Mouse (Mus musculus) right cerebral cortex, adult 2 months (tissue): ENCODE data around the gene Pak2.

ENCODE experiments used
- DNase-seq, 2 experiments: peaks; one replicate each; pipeline ENCODE4 v3.0.0; 2021 to 2022; ENCODE audit warnings: low spot score in 2 of 2

The Pak2 gene

DNA sequence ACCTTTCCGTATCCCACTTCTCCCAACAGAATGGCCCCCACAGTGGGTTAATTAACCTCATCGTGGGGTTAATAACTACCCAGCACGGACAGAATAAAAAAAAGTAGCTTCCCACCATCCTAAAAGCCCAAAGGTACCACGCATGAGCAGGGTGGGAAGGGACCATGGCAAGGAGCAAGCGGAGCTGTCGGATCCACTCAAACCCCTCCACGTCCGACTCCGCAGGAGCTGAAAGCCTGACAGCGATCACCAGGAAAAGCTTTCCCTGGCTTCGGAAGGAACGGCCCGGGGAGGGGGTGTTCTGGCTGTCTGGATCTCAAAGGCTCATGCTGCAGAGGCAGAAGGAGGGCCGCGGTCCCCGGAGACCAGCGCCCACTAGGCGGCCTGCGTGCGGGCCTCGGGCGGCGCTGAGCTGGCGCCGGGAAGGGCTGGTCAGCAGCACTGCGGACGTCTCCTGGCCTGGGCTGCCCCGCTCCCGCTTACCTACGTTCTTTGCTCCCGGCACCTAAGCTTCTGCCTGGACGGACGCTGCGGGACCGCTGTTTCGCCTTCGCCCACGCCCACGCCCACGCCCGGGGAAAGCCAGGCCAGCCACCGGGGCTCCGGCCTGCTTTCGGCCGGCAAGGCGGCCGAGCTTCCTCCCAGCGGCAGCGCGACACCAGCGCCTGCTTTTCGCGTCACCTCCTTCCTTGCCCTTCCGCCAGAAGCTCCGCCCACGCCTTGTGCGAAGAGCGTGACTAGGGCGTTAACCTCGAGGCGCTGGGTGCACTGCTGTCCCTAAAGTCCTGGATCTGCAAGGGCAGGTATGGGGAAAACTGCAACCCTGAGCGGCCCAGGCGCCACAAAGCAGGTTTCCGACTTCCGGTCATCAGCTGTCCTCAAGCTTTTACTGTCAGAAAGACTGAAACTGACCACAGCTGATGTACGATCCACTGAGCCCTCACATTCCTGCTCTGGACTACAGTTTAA, 76.3 kb downstream of the Pak2 start, which contains the start of gene Senp5:
TSS of gene Senp5 (minus strand) at position 779 of the 969 bp plus-strand sequence.
- DNase-seq, result peak; percentile 91

DNA sequence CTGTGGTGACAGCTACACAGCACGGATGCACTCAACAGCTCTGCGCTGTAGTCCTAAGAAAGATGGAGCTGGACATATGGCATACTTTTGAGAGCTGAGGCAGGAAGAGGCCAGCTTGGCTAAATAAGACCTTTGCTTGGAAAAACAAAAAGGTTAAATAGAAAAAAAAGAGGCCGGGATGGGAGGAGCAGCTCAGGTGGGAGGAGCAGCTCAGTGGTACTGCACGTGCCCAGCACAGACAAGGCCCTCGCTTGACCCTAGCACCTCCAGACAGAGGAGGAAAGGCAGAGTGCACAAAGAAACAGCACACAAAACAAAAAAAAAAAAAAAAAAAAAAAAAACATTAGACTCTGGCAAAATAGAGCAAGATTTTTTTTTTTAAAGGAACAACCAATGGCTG, 82.8 kb downstream of the Pak2 start:
- no peak for DNase-seq

DNA sequence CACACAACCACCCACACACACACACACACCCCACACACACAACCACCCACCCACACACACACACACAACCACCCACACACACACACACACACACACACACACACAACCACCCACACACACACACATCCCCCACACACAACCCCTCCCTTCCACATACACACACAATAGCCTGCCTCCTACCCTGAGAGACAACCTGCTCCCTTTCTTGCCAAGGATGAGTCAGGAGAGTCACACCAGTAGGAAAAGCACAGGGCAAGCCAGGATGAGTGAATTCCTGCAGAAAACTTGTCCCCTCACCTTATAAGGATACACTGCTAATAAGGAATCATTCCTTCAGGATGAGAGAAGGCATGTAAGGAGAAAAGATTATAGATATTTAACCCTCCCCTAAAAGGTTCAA, 85.2 kb downstream of the Pak2 start:
- DNase-seq, result no peak

DNA sequence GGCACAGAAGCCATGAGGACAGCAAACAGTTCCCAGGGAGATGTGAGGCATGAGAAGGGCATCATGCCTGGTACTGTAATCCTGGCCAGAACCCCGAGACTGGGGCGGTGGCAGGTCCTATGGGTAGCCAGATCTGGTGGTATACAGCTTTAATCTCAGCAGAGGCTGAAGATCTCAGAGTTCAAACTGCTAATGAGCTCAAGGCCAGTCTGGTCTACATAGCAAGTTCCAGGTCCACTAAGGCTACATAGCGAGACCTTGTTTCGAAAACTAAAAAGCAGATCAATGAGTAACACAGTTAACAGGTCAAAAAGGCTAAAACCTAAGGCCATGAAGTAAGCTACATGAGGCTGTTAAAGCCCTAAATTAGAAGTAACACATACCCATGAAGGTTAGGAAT, 85.9 kb downstream of the Pak2 start:
- no peak for DNase-seq

DNA sequence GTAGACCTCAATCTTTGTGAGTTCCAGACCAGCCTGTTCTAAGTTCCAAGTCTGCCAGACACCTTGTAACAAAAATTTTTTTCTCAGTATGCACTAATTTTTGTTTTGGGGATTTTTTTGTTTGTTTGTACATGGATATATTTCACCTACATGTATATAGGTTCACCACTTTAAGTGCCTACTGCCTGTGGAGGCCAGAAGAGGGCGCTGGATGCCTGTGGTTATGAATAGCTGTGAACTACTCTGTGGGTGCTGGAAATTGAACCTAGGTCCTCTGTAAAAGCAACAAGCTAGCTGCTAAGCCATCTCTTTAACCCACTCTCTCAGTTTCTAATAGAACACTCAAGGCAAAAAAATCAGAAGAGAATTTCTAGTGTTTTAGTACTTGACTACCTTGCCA, 87.1 kb downstream of the Pak2 start:
- DNase-seq, result no peak

DNA sequence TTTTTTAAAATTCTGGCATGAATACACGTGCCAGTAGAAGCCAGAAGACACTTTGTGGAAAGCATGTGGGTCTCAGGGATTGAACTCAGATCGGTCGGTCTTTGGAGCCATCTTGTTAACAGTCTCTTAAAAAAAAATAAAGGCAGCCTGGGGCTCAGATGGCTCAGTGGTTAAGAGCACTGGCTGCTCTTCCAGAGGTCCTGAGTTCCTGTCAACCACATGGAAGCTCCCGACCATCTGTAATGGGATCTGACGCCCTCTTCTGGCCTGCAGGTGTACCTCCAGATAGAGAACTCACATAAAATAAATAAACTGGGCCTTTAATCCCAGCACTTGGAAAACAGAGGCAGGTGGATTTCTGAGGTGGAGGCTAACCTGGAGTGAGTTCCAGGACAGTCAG, 98.2 kb downstream of the Pak2 start:
- no peak for DNase-seq

DNA sequence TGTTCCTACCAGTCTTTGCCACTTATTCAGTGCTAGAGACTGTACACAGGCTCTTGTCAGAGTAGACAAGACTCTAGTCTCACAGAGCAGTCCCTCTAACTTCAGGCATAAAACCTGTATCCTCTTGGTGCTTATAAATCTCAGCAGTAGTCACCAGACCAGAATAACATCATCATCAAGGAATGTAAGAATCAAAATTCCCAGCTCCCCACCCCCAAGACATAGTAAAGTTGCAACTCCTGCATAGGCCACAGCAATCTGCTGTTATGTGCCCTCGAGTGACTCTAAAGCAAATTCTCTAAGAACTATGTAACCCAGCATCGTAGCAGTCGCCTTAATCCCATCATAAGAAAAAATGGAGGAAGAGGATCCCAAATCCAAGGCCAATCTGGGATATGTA, 99.6 kb downstream of the Pak2 start:
- no peak for DNase-seq

DNA sequence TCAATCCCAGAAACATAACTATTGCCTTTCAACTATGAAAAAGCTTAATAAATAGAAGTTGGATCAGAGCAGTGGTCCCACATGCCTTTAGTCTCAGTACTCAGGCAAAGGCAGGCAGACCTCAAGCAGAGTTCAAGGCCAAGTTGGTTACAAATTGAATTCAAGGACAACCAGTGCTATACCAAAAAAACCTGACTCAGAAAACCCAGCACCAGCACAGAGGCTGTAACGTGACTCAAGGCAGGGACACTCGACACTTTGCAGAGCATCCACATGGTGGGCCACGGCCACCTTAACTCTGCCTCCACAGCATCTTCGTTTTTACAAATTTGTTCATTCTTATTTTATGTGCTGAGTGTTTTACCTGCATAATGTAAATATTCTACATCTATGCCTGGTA, 103.9 kb downstream of the Pak2 start:
- DNase-seq, result no peak
